ENCODE assay signal across 10 mouse cellular contexts in genomic region chr3:95024551-95024950, GRCm38 (mm10). TPM values are rescaled to one million over a fixed set of nuclear protein-coding genes. Genes with fewer than 3 reads are reported as not detected.
DNase-seq lines count a peak whose midpoint lies in the region; ATAC-seq and TF ChIP-seq lines count a peak whose summit lies in the region.
"Had no signal": no experiment of that assay in that cellular context is flagged by ENCODE, and none has a peak within 500 bp of the region (broad histone marks: within the 10 kb centered on the region; RNA-seq: fewer than 3 reads in every experiment).

No protein-coding gene starts in this region.

- TF ChIP-seq POLR2A in kidney, adult 2 months (IDR thresholded peaks at IDR 0.05; ENCODE audit: low read depth, low read length) = no peak

- peaks cover under 1% of the 10 kb centered on the region; the same call in 1 of the 2 replicates for H3K36me3 ChIP-seq in kidney, embryonic 16.5 days (ENCODE audit: insufficient read depth, low read length)
- H3K36me3 ChIP-seq in kidney, adult 2 months (ENCODE audit: control insufficient read depth, insufficient read depth, low read length) = no peaks in the 10 kb centered on the region
- H3K36me3 ChIP-seq in embryonic facial prominence, embryonic 10.5 days (replicated peaks) = peaks cover 6% of the 10 kb centered on the region
- no peaks in the 10 kb centered on the region for H3K36me3 ChIP-seq in hindbrain, embryonic 11.5 days (ENCODE audit: control insufficient read depth, insufficient read depth, low read length)
- H3K36me3 ChIP-seq in lung, embryonic 15.5 days = no peaks in the 10 kb centered on the region

- WGBS in kidney, embryonic 16.5 days = 30% methylated on average over 11 of the region's 11 CpGs
- 24% methylated on average over 11 of the region's 11 CpGs for WGBS in kidney, adult 2 months
- 43% methylated on average over 11 of the region's 11 CpGs for WGBS in embryonic facial prominence, embryonic 10.5 days
- 34% methylated on average over 11 of the region's 11 CpGs for WGBS in hindbrain, embryonic 11.5 days
- WGBS in lung, embryonic 15.5 days = 7% methylated on average over 11 of the region's 11 CpGs

- no peak overlapping the region for H3K27ac ChIP-seq in kidney, embryonic 16.5 days (ENCODE audit: low read length)
- H3K27ac ChIP-seq in kidney, adult 2 months (ENCODE audit: insufficient read depth, low read depth, low read length) = no peak overlapping the region
- 0 out of 2 replicates have a peak overlapping the region, but pooled peaks have one; percentile 5 for H3K27ac ChIP-seq in embryonic facial prominence, embryonic 10.5 days (replicated peaks)
- H3K27ac ChIP-seq in hindbrain, embryonic 11.5 days (ENCODE audit: low read depth, low read length) = no peak overlapping the region
- 0 out of 2 replicates have a peak overlapping the region, but pooled peaks have one; percentile 13 for H3K27ac ChIP-seq in lung, embryonic 15.5 days

- H3K4me1 ChIP-seq in kidney, embryonic 16.5 days (ENCODE audit: insufficient read depth, low read length) = peaks cover 6% of the 10 kb centered on the region; the same call in 1 of the 2 replicates
- no peaks in the 10 kb centered on the region for H3K4me1 ChIP-seq in kidney, adult 2 months (ENCODE audit: control insufficient read depth, insufficient read depth, low read length)
- peaks cover 16% of the 10 kb centered on the region for H3K4me1 ChIP-seq in embryonic facial prominence, embryonic 10.5 days
- H3K4me1 ChIP-seq in hindbrain, embryonic 11.5 days (replicated peaks; ENCODE audit: control insufficient read depth, insufficient read depth, low read length) = no peaks in the 10 kb centered on the region
- H3K4me1 ChIP-seq in lung, embryonic 15.5 days = peaks cover 20% of the 10 kb centered on the region

- no peak for TF ChIP-seq CTCF in kidney, adult 2 months (conservative IDR thresholded peaks at IDR 0.05; ENCODE audit: insufficient read depth, insufficient read length, low read depth, low read length)

- H3K9me3 ChIP-seq in kidney, embryonic 16.5 days (ENCODE audit: low read length) = no peaks in the 10 kb centered on the region
- H3K9me3 ChIP-seq in embryonic facial prominence, embryonic 10.5 days = no peaks in the 10 kb centered on the region
- no peaks in the 10 kb centered on the region for H3K9me3 ChIP-seq in hindbrain, embryonic 11.5 days (ENCODE audit: control insufficient read depth, low read length)
- no peaks in the 10 kb centered on the region for H3K9me3 ChIP-seq in lung, embryonic 15.5 days

- H3K27me3 ChIP-seq in kidney, embryonic 16.5 days (ENCODE audit: insufficient read depth, low read length) = no peaks in the 10 kb centered on the region
- no peaks in the 10 kb centered on the region for H3K27me3 ChIP-seq in kidney, adult 2 months (replicated peaks; ENCODE audit: control insufficient read depth, insufficient read depth, low read length)
- H3K27me3 ChIP-seq in embryonic facial prominence, embryonic 10.5 days (replicated peaks; ENCODE audit: low read depth, poor library complexity, severe bottlenecking) = no peaks in the 10 kb centered on the region
- H3K27me3 ChIP-seq in hindbrain, embryonic 11.5 days (ENCODE audit: control insufficient read depth, insufficient read depth, low read length) = no peaks in the 10 kb centered on the region
- H3K27me3 ChIP-seq in lung, embryonic 15.5 days = no peaks in the 10 kb centered on the region

- 0 out of 2 replicates have a peak, but pooled peaks have one; percentile 25 for ATAC-seq in kidney, embryonic 16.5 days (ENCODE audit: low FRiP score, low TSS enrichment)
- ATAC-seq in hindbrain, embryonic 11.5 days (ENCODE audit: low FRiP score) = 0 out of 2 replicates have a peak, but pooled peaks have one; percentile 2
- ATAC-seq in lung, embryonic 15.5 days (ENCODE audit: borderline replicate concordance, extremely low read depth, low FRiP score, low TSS enrichment) = peak; percentile 75; the same call in 1 of the 2 replicates

- H3K4me3 ChIP-seq in kidney, embryonic 16.5 days (ENCODE audit: low read length) = no peak overlapping the region
- H3K4me3 ChIP-seq in kidney, adult 2 months (ENCODE audit: insufficient read depth, low read depth, low read length) = no peak overlapping the region
- no peak overlapping the region for H3K4me3 ChIP-seq in embryonic facial prominence, embryonic 10.5 days
- H3K4me3 ChIP-seq in hindbrain, embryonic 11.5 days (ENCODE audit: low read depth, low read length) = no peak overlapping the region
- H3K4me3 ChIP-seq in lung, embryonic 15.5 days = peak overlapping the region; percentile 6; the same call in 1 of the 2 replicates
- H3K4me3 ChIP-seq: erythroblast, embryonic 14.5 days; myocyte had no signal

- H3K9ac ChIP-seq in kidney, embryonic 16.5 days (replicated peaks; ENCODE audit: low read length) = 0 out of 2 replicates have a peak overlapping the region, but pooled peaks have one; percentile 35
- H3K9ac ChIP-seq in hindbrain, embryonic 11.5 days (ENCODE audit: low read depth, low read length) = no peak overlapping the region
- H3K9ac ChIP-seq in lung, embryonic 15.5 days = no peak overlapping the region

- H3K4me2 ChIP-seq in kidney, embryonic 16.5 days (replicated peaks; ENCODE audit: low read depth, low read length) = no peak overlapping the region
- H3K4me2 ChIP-seq in hindbrain, embryonic 11.5 days (replicated peaks; ENCODE audit: low read depth, low read length) = no peak overlapping the region
- H3K4me2 ChIP-seq in lung, embryonic 15.5 days = peak overlapping the region; percentile 46

- no peak for DNase-seq in kidney, adult 2 months
- DNase-seq in embryonic facial prominence, embryonic 10.5 days (ENCODE audit: low spot score) = no peak
- no peak for DNase-seq in hindbrain, embryonic 11.5 days (ENCODE audit: low spot score)
- DNase-seq in layer of hippocampus, postnatal 10 days (ENCODE audit: low spot score in 2 of 2) = no peak
- no peak for DNase-seq in cerebellum, adult 11-12 months
- no peak for DNase-seq in layer of hippocampus, postnatal 14 days (ENCODE audit: low spot score in 2 of 2)

RNA-seq across cellular contexts. Expression of gene Zfp687, which starts 9.3 kb away (rescaled TPM):
- polyA plus RNA-seq in kidney, embryonic 16.5 days (2015; fragmentation: Nextera tagmentation; extraction: Ambion mirVana) = 28.8 and 32.9 TPM in 2 replicates
- 16.3 and 18.5 TPM in 2 replicates for polyA plus RNA-seq in kidney, adult 2 months (2012; rRNA removed)
- polyA plus RNA-seq in embryonic facial prominence, embryonic 10.5 days (2016; fragmentation: Nextera tagmentation; extraction: Ambion mirVana) = 34.9 and 36.9 TPM in 2 replicates
- polyA plus RNA-seq in hindbrain, embryonic 11.5 days (2014; fragmentation: Nextera tagmentation; extraction: Ambion mirVana) = 21.2 and 29.6 TPM in 2 replicates
- 22.0 and 22.9 TPM in 2 replicates for polyA plus RNA-seq in lung, embryonic 15.5 days (2015; fragmentation: Nextera tagmentation; extraction: Ambion mirVana)
- 10 to 100 TPM; 26.4 to 30.8 TPM for total RNA-seq in layer of hippocampus, postnatal 10 days (2021)
- total RNA-seq in layer of hippocampus, postnatal 14 days (2021) = 10 to 100 TPM; 26.6 to 28.6 TPM

RNA-seq across cellular contexts. Expression of gene Psmd4, which starts 17.9 kb away (rescaled TPM):
- polyA plus RNA-seq in kidney, embryonic 16.5 days (2015; fragmentation: Nextera tagmentation; extraction: Ambion mirVana) = 279 and 281 TPM in 2 replicates
- polyA plus RNA-seq in kidney, adult 2 months (2012; rRNA removed) = 136 TPM in 2 replicates
- 349 and 357 TPM in 2 replicates for polyA plus RNA-seq in embryonic facial prominence, embryonic 10.5 days (2016; fragmentation: Nextera tagmentation; extraction: Ambion mirVana)
- 328 and 329 TPM in 2 replicates for polyA plus RNA-seq in hindbrain, embryonic 11.5 days (2014; fragmentation: Nextera tagmentation; extraction: Ambion mirVana)
- 239 and 245 TPM in 2 replicates for polyA plus RNA-seq in lung, embryonic 15.5 days (2015; fragmentation: Nextera tagmentation; extraction: Ambion mirVana)
- total RNA-seq in layer of hippocampus, postnatal 10 days (2021) = 100 to 1,000 TPM; 160 to 174 TPM
- total RNA-seq in layer of hippocampus, postnatal 14 days (2021) = 100 to 1,000 TPM; 155 TPM

RNA-seq across cellular contexts. Expression of gene Pi4kb, which starts 50.0 kb away (rescaled TPM):
- 25.0 and 30.3 TPM in 2 replicates for polyA plus RNA-seq in kidney, embryonic 16.5 days (2015; fragmentation: Nextera tagmentation; extraction: Ambion mirVana)
- 35.9 and 41.7 TPM in 2 replicates for polyA plus RNA-seq in kidney, adult 2 months (2012; rRNA removed)
- 23.8 and 24.4 TPM in 2 replicates for polyA plus RNA-seq in embryonic facial prominence, embryonic 10.5 days (2016; fragmentation: Nextera tagmentation; extraction: Ambion mirVana)
- 22.1 and 24.4 TPM in 2 replicates for polyA plus RNA-seq in hindbrain, embryonic 11.5 days (2014; fragmentation: Nextera tagmentation; extraction: Ambion mirVana)
- polyA plus RNA-seq in lung, embryonic 15.5 days (2015; fragmentation: Nextera tagmentation; extraction: Ambion mirVana) = 20.5 and 21.8 TPM in 2 replicates
- 10 to 100 TPM; 46.5 to 50.7 TPM for total RNA-seq in layer of hippocampus, postnatal 10 days (2021)
- 10 to 100 TPM; 52.3 to 54.4 TPM for total RNA-seq in layer of hippocampus, postnatal 14 days (2021)

Comparison
In these comparisons a context has a peak if more than half of its experiments do, and no peak if none do; other contexts are left out.
1. ATAC-seq: peak in every context shown above with its lines; median percentile 75 in lung, embryonic 15.5 days; 25 in kidney, embryonic 16.5 days; 2 in hindbrain, embryonic 11.5 days.
2. H3K27ac ChIP-seq: peak in embryonic facial prominence, embryonic 10.5 days (single experiment) and lung, embryonic 15.5 days (single experiment); none in kidney, embryonic 16.5 days (single experiment), kidney, adult 2 months (single experiment) and hindbrain, embryonic 11.5 days (single experiment).